Mouse (Mus musculus): ENCODE data around the gene Kdm4b. TPM values are rescaled to one million over a fixed set of nuclear protein-coding genes. Genes with fewer than 3 reads are reported as not detected.

The Kdm4b gene
- polyA plus RNA-seq, 1 experiment, result 20.0 TPM

GRCm38 (mm10) chr17:56348128-56348527 lies 22.3 kb downstream of the Kdm4b start:
- Histone ChIP-seq H3K4me1 (ENCODE audit: control insufficient read depth, insufficient read depth, low read length) (no peaks in the 10 kb centered on the region), H3K27ac (ENCODE audit: control insufficient read depth, insufficient read depth, low read depth, low read length) (no peak overlapping the region)
- TF ChIP-seq POLR2A (IDR thresholded peaks at IDR 0.05; ENCODE audit: control insufficient read depth, low read depth, low read length) (no peak), CTCF (IDR thresholded peaks at IDR 0.05; ENCODE audit: control insufficient read depth, insufficient read depth, insufficient replicate concordance, low read depth, low read length) (no peak)

DNA sequence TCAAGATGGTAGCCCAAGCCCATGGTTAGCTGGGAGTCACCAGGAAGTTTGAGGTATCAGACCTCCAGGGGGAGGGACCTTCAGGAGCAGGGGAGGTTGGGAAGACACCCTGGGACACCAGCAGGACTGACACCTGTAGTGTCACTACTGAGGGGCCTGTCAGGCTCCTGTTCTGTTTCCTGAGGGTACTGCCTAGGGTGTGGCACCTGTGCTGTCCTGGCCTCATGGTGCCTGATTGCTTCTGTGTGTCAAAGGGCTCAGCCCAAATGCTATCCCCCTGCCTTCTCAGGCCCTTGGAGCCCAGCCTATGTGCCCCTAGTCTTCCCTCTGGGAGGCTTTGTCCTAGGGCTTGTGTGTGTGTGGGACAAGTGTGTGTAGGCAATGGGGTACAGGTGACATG lies 22.7 kb downstream of the Kdm4b start:
- Histone ChIP-seq H3K4me1 (ENCODE audit: control insufficient read depth, insufficient read depth, low read length) (no peaks in the 10 kb centered on the region), H3K36me3 (ENCODE audit: control insufficient read depth, insufficient read depth, low read length) (no peaks in the 10 kb centered on the region)

More at GRCm38 (mm10) chr17:56348128-56348527, 22.3 kb downstream of the Kdm4b start:
- Histone ChIP-seq H3K36me3 (ENCODE audit: control insufficient read depth, insufficient read depth, low read length) (no peaks in the 10 kb centered on the region), H3K27me3 (ENCODE audit: control insufficient read depth, insufficient read depth, low read length) (no peaks in the 10 kb centered on the region), H3K4me3 (ENCODE audit: control insufficient read depth, low read depth, low read length) (no peak overlapping the region)

GRCm38 (mm10) chr17:56350694-56351093 lies 24.8 kb downstream of the Kdm4b start:
- H3K27ac ChIP-seq (ENCODE audit: control insufficient read depth, insufficient read depth, low read depth, low read length), result no peak overlapping the region
- no peaks in the 10 kb centered on the region for H3K36me3 ChIP-seq (ENCODE audit: control insufficient read depth, insufficient read depth, low read length)
- no peaks in the 10 kb centered on the region for H3K27me3 ChIP-seq (ENCODE audit: control insufficient read depth, insufficient read depth, low read length)
- no peaks in the 10 kb centered on the region for H3K4me1 ChIP-seq (ENCODE audit: control insufficient read depth, insufficient read depth, low read length)
- TF ChIP-seq POLR2A (IDR thresholded peaks at IDR 0.05; ENCODE audit: control insufficient read depth, low read depth, low read length), result no peak
- TF ChIP-seq CTCF (IDR thresholded peaks at IDR 0.05; ENCODE audit: control insufficient read depth, insufficient read depth, insufficient replicate concordance, low read depth, low read length), result peak; percentile 62; the same call in 1 of the 2 replicates
- no peak overlapping the region for H3K4me3 ChIP-seq (ENCODE audit: control insufficient read depth, low read depth, low read length)

More for the DNA sequence above, 22.7 kb downstream of the Kdm4b start:
- no peaks in the 10 kb centered on the region for H3K27me3 ChIP-seq (ENCODE audit: control insufficient read depth, insufficient read depth, low read length)
- H3K27ac ChIP-seq (ENCODE audit: control insufficient read depth, insufficient read depth, low read depth, low read length), result no peak overlapping the region
- TF ChIP-seq POLR2A (IDR thresholded peaks at IDR 0.05; ENCODE audit: control insufficient read depth, low read depth, low read length), result no peak
- no peak overlapping the region for H3K4me3 ChIP-seq (ENCODE audit: control insufficient read depth, low read depth, low read length)

- TF ChIP-seq CTCF (IDR thresholded peaks at IDR 0.05; ENCODE audit: control insufficient read depth, insufficient read depth, insufficient replicate concordance, low read depth, low read length) (peak; percentile 78; the same call in 1 of the 2 replicates), POLR2A (IDR thresholded peaks at IDR 0.05; ENCODE audit: control insufficient read depth, low read depth, low read length) (no peak)
- Histone ChIP-seq H3K4me1 (ENCODE audit: control insufficient read depth, insufficient read depth, low read length) (no peaks in the 10 kb centered on the region), H3K36me3 (ENCODE audit: control insufficient read depth, insufficient read depth, low read length) (no peaks in the 10 kb centered on the region)
These were observed 31.3 kb downstream of the Kdm4b start for GRCm38 (mm10) chr17:56356921-56357885.

DNA sequence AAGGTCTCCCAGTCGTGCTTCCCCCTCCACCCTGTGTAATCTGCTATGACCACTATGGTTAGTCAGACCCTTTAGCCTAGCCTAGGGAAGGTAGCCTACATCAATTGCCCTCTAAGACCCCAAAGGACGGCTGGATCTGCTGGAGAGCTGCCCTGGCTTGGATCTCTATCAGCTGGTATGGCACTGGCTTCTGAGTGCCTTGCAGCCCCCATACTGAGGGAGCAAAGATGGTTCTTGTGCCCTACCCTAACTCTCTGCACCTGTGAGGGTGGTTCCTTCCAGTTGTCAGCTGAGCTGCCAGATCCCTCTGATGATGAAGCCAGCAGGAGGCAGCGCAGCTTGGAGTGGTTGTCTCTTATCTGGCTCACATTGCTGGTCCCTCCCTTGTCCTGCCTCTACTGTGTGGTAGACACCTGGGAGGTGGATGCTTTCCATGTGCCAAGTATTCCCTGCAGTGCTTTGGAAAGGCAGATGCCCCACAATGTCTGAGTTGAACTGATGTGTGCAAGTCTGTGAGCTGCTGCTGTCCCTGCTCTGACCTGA lies 33.4 kb downstream of the Kdm4b start:
- no peaks in the 10 kb centered on the region for H3K27me3 ChIP-seq (ENCODE audit: control insufficient read depth, insufficient read depth, low read length)
- no peak overlapping the region for H3K4me3 ChIP-seq (ENCODE audit: control insufficient read depth, low read depth, low read length)
- H3K27ac ChIP-seq (ENCODE audit: control insufficient read depth, insufficient read depth, low read depth, low read length), result no peak overlapping the region
- TF ChIP-seq CTCF (IDR thresholded peaks at IDR 0.05; ENCODE audit: control insufficient read depth, insufficient read depth, insufficient replicate concordance, low read depth, low read length) (no peak), POLR2A (IDR thresholded peaks at IDR 0.05; ENCODE audit: control insufficient read depth, low read depth, low read length) (no peak)
- no peaks in the 10 kb centered on the region for H3K4me1 ChIP-seq (ENCODE audit: control insufficient read depth, insufficient read depth, low read length)
- no peaks in the 10 kb centered on the region for H3K36me3 ChIP-seq (ENCODE audit: control insufficient read depth, insufficient read depth, low read length)

More at GRCm38 (mm10) chr17:56356921-56357885, 31.3 kb downstream of the Kdm4b start:
- Histone ChIP-seq H3K4me3 (ENCODE audit: control insufficient read depth, low read depth, low read length) (no peak overlapping the region), H3K27ac (ENCODE audit: control insufficient read depth, insufficient read depth, low read depth, low read length) (no peak overlapping the region), H3K27me3 (ENCODE audit: control insufficient read depth, insufficient read depth, low read length) (no peaks in the 10 kb centered on the region)

DNA sequence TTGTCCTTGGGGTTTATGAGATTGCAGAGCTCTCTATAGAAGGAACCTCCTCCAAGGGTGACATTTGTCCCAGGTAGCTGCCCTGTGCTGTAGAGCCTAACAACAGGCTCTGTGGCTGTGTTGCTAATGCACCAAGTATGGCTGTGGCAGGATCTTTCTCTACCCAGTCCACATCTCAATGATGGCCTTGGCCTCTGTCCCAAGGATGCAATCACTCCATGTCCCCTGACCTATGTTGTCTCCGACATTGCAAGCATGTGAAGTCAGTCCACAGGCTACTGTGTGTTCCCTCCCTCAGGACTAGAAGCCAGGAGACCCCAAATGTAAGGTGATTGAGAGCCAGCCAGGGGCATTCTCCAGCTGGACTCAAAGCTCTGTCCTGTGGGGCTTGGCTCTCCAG lies 34.0 kb downstream of the Kdm4b start:
- no peak overlapping the region for H3K4me3 ChIP-seq (ENCODE audit: control insufficient read depth, low read depth, low read length)
- H3K36me3 ChIP-seq (ENCODE audit: control insufficient read depth, insufficient read depth, low read length), result no peaks in the 10 kb centered on the region
- H3K4me1 ChIP-seq (ENCODE audit: control insufficient read depth, insufficient read depth, low read length), result no peaks in the 10 kb centered on the region
- no peak overlapping the region for H3K27ac ChIP-seq (ENCODE audit: control insufficient read depth, insufficient read depth, low read depth, low read length)
- no peaks in the 10 kb centered on the region for H3K27me3 ChIP-seq (ENCODE audit: control insufficient read depth, insufficient read depth, low read length)
- TF ChIP-seq POLR2A (IDR thresholded peaks at IDR 0.05; ENCODE audit: control insufficient read depth, low read depth, low read length), result no peak
- no peak for TF ChIP-seq CTCF (IDR thresholded peaks at IDR 0.05; ENCODE audit: control insufficient read depth, insufficient read depth, insufficient replicate concordance, low read depth, low read length)

DNA sequence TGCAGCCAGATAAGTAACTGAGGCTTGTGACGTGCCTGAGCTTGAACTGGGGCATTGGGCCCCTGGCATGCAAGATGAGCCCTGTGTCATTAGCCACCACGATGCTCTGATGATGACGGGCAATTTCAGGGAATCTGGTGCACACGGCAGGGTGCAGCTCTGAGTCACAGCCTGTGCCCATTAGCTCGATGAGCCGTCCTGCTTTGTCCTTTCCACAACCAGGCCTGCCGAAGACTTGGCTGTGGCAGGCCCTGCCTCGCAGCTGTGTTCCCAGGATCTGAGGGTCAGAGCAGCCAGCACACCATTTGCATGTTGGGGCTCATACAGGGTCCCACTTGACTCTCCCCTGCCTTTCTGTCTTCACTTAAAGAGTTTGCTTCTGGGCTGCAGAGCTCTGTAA lies 34.6 kb downstream of the Kdm4b start:
- Histone ChIP-seq H3K27me3 (ENCODE audit: control insufficient read depth, insufficient read depth, low read length) (no peaks in the 10 kb centered on the region), H3K27ac (ENCODE audit: control insufficient read depth, insufficient read depth, low read depth, low read length) (no peak overlapping the region), H3K4me3 (ENCODE audit: control insufficient read depth, low read depth, low read length) (no peak overlapping the region), H3K36me3 (ENCODE audit: control insufficient read depth, insufficient read depth, low read length) (no peaks in the 10 kb centered on the region), H3K4me1 (ENCODE audit: control insufficient read depth, insufficient read depth, low read length) (no peaks in the 10 kb centered on the region)
- TF ChIP-seq POLR2A (IDR thresholded peaks at IDR 0.05; ENCODE audit: control insufficient read depth, low read depth, low read length) (no peak), CTCF (IDR thresholded peaks at IDR 0.05; ENCODE audit: control insufficient read depth, insufficient read depth, insufficient replicate concordance, low read depth, low read length) (no peak)
